Mouse (Mus musculus): ENCODE measurements around the gene Nat8.
"Not testable (repeated sequence)": the region's sequence is repeated elsewhere in the genome, so short reads cannot be mapped to it uniquely, and the experiment has no call there.

DNA sequence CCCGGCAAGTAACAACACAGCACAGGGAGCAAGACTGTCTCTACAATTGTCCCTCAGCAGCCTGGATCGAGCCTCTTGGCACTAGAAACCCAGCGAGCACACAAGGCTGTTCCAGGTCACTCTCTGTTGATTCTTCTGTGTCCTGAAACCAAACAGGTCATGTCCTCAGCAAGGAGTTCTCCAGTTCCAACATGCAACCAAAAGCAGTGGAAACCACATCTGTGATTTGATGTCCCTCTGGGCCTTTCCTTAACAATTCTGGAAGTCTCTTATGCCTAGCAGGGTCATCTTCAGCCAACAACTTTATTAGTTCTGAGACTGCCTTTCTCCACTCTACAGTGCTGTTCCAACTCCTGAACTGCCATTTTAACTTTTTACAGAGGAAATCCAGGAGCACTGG is 34.3 kb upstream of the Nat8 start:
- TF ChIP-seq GATA1, TAL1 (IDR thresholded peaks at IDR 0.05; ENCODE audit: low read length): not testable (repeated sequence)

All from erythroblast, embryonic 14.5 days (primary cell).